Mouse (Mus musculus) midbrain, embryonic 14.5 days (tissue): ENCODE measurements at regions not wholly inside any gene's neighbourhood (a gene's known extent, or its start where the extent isn't known, plus 50 kb on each side); places are given as distances from the start of the nearest gene placed in this dataset.

Source experiments
- ATAC-seq: fragments of 200-750 bp; cut with Nextera tagmentation; 2 replicates; pipeline ENCODE4 v1.8.0; 2017; ENCODE audit warnings: moderate number of reproducible peaks, moderate library complexity; ENCODE audit not compliant: low FRiP score, low TSS enrichment
- DNase-seq: peaks from one replicate; pipeline ENCODE4 v3.0.0-alpha.2; 2015
- H3K27ac ChIP-seq: fragments of 300-500 bp; sonication (generic); replicated peaks from 2 replicates; pipeline ENCODE4 v1.5.1; 2014; ENCODE audit warnings: mild to moderate bottlenecking, low read depth, low read length, moderate library complexity
- H3K27me3 ChIP-seq: fragments of 300-500 bp; sonication (generic); 2 replicates; pipeline ENCODE4 v1.6.1; 2014; ENCODE audit warnings: low read length, control low read depth, mixed read lengths; ENCODE audit not compliant: control insufficient read depth, insufficient read depth
- H3K36me3 ChIP-seq: fragments of 300-500 bp; sonication (generic); 2 replicates; pipeline ENCODE4 v1.6.1; 2014; ENCODE audit warnings: low read length, control low read depth; ENCODE audit not compliant: control insufficient read depth, insufficient read depth
- H3K4me1 ChIP-seq: fragments of 300-500 bp; sonication (generic); 2 replicates; pipeline ENCODE4 v1.6.1; 2014; ENCODE audit warnings: mild to moderate bottlenecking, antibody characterized with exemption, low read length, control low read depth; ENCODE audit not compliant: control insufficient read depth, insufficient read depth
- H3K4me2 ChIP-seq: fragments of 300-500 bp; sonication (generic); 2 replicates; pipeline ENCODE4 v1.6.1; 2014; ENCODE audit warnings: mild to moderate bottlenecking, low read length, moderate library complexity
- H3K4me3 ChIP-seq: fragments of 300-500 bp; sonication (generic); replicated peaks from 2 replicates; pipeline ENCODE4 v1.5.1; 2014; ENCODE audit warnings: low read depth, low read length
- H3K9ac ChIP-seq: fragments of 300-500 bp; sonication (generic); replicated peaks from 2 replicates; pipeline ENCODE4 v1.6.1; 2014; ENCODE audit warnings: mild to moderate bottlenecking, low read length, moderate library complexity
- H3K9me3 ChIP-seq: fragments of 300-500 bp; sonication (generic); 2 replicates; pipeline ENCODE4 v1.6.1; 2016; ENCODE audit warnings: low read length, control low read depth, mixed read lengths; ENCODE audit not compliant: control insufficient read depth
- WGBS: fragments of 180-500 bp; shearing (Covaris S2); extraction: QIAGEN DNeasy Blood & Tissue Kit; methylation state at CpG from one replicate; pipeline ENCODE4 v1.1.7; 2014; 5-methylcytosine and 5-hydroxymethylcytosine counted together

- WGBS: 91% methylated on average over 6 of the region's 6 CpGs
- H3K4me2 ChIP-seq: no peak overlapping the region
- H3K4me1 ChIP-seq: peaks cover 28% of the 10 kb centered on the region
- H3K36me3 ChIP-seq: no peaks in the 10 kb centered on the region
- H3K4me3 ChIP-seq: no peak overlapping the region
- no peak overlapping the region for H3K27ac ChIP-seq
- no peak overlapping the region for H3K9ac ChIP-seq
- H3K9me3 ChIP-seq: peaks cover 4% of the 10 kb centered on the region; the same call in 1 of the 2 replicates
- ATAC-seq (no peak), DNase-seq (no peak)
- H3K27me3 ChIP-seq: no peaks in the 10 kb centered on the region
These were observed 75.5 kb downstream of the 1700001O22Rik start for GRCm38 (mm10) chr2:30727948-30728347.

- Histone ChIP-seq H3K27me3 (no peaks in the 10 kb centered on the region), H3K9me3 (no peaks in the 10 kb centered on the region), H3K9ac (peak overlapping the region; percentile 50), H3K4me2 (peak overlapping the region; percentile 44), H3K4me3 (no peak overlapping the region), H3K4me1 (peaks cover 49% of the 10 kb centered on the region), H3K27ac (peak overlapping the region; percentile 98), H3K36me3 (no peaks in the 10 kb centered on the region)
- peak; percentile 91 for DNase-seq
- WGBS: 13% methylated on average over 38 of the region's 38 CpGs
- peak; percentile 68 for ATAC-seq
These were observed 77.6 kb downstream of the 1700001O22Rik start for GRCm38 (mm10) chr2:30725601-30726489.

GRCm38 (mm10) chr2:30725186-30725585 is 78.3 kb downstream of the 1700001O22Rik start:
- no peaks in the 10 kb centered on the region for H3K36me3 ChIP-seq
- WGBS: 41% methylated on average over 10 of the region's 10 CpGs
- ATAC-seq: no peak
- H3K9me3 ChIP-seq: no peaks in the 10 kb centered on the region
- peak overlapping the region; percentile 98 for H3K27ac ChIP-seq
- peaks cover 55% of the 10 kb centered on the region for H3K4me1 ChIP-seq
- H3K9ac ChIP-seq: peak overlapping the region; percentile 50
- no peaks in the 10 kb centered on the region for H3K27me3 ChIP-seq
- H3K4me2 ChIP-seq: peak overlapping the region; percentile 44
- DNase-seq: peak; percentile 24
- H3K4me3 ChIP-seq: no peak overlapping the region

GRCm38 (mm10) chr2:30724521-30724920 is 78.9 kb downstream of the 1700001O22Rik start:
- peaks cover 62% of the 10 kb centered on the region for H3K4me1 ChIP-seq
- H3K27me3 ChIP-seq: no peaks in the 10 kb centered on the region
- no peak overlapping the region for H3K4me3 ChIP-seq
- no peaks in the 10 kb centered on the region for H3K36me3 ChIP-seq
- no peak for DNase-seq
- H3K27ac ChIP-seq: peak overlapping the region; percentile 98
- no peak overlapping the region for H3K9ac ChIP-seq
- no peak for ATAC-seq
- H3K4me2 ChIP-seq: no peak overlapping the region
- H3K9me3 ChIP-seq: no peaks in the 10 kb centered on the region

GRCm38 (mm10) chr2:30723059-30723587 is 80.3 kb downstream of the 1700001O22Rik start:
- no peaks in the 10 kb centered on the region for H3K27me3 ChIP-seq
- H3K36me3 ChIP-seq: no peaks in the 10 kb centered on the region
- no peak overlapping the region for H3K4me3 ChIP-seq
- peak overlapping the region; percentile 98 for H3K27ac ChIP-seq
- H3K9me3 ChIP-seq: no peaks in the 10 kb centered on the region
- peak overlapping the region; percentile 41; the same call in 1 of the 2 replicates for H3K9ac ChIP-seq
- H3K4me1 ChIP-seq: peaks cover 72% of the 10 kb centered on the region
- ATAC-seq: no peak
- no peak overlapping the region for H3K4me2 ChIP-seq
- DNase-seq: peak; percentile 58
- WGBS: 5% methylated on average over 10 of the region's 10 CpGs

- Histone ChIP-seq H3K9ac (peak overlapping the region; percentile 41), H3K36me3 (no peaks in the 10 kb centered on the region), H3K27ac (peak overlapping the region; percentile 98), H3K4me1 (peaks cover 79% of the 10 kb centered on the region), H3K9me3 (no peaks in the 10 kb centered on the region), H3K4me2 (peak overlapping the region; percentile 9; the same call in 1 of the 2 replicates), H3K27me3 (no peaks in the 10 kb centered on the region), H3K4me3 (no peak overlapping the region)
- ATAC-seq: no peak
- 2% methylated on average over 7 of the region's 7 CpGs for WGBS
- peak; percentile 74 for DNase-seq
These were observed 81.0 kb downstream of the 1700001O22Rik start for GRCm38 (mm10) chr2:30722263-30723050.

- Histone ChIP-seq H3K4me1 (peaks cover 87% of the 10 kb centered on the region), H3K27ac (peak overlapping the region; percentile 98), H3K9ac (peak overlapping the region; percentile 41), H3K9me3 (no peaks in the 10 kb centered on the region), H3K27me3 (no peaks in the 10 kb centered on the region), H3K4me3 (no peak overlapping the region), H3K36me3 (no peaks in the 10 kb centered on the region), H3K4me2 (0 out of 2 replicates have a peak overlapping the region, but pooled peaks have one; percentile 9)
- 5% methylated on average over 12 of the region's 12 CpGs for WGBS
- ATAC-seq: peak; percentile 76
- peak; percentile 87 for DNase-seq
These were observed 81.8 kb downstream of the 1700001O22Rik start for GRCm38 (mm10) chr2:30721473-30722262.

GRCm38 (mm10) chr2:30721048-30721461 is 82.4 kb downstream of the 1700001O22Rik start:
- Histone ChIP-seq H3K4me3 (no peak overlapping the region), H3K27ac (peak overlapping the region; percentile 98), H3K9me3 (no peaks in the 10 kb centered on the region), H3K27me3 (no peaks in the 10 kb centered on the region), H3K4me2 (no peak overlapping the region), H3K4me1 (peaks cover 88% of the 10 kb centered on the region), H3K9ac (peak overlapping the region; percentile 45; the same call in 1 of the 2 replicates), H3K36me3 (no peaks in the 10 kb centered on the region)
- no peak for ATAC-seq
- WGBS: 35% methylated on average over 5 of the region's 5 CpGs
- no peak for DNase-seq
